Mouse (Mus musculus): ENCODE data around the gene Hira. TPM values are rescaled to one million over a fixed set of nuclear protein-coding genes. Genes with fewer than 3 reads are reported as not detected.

Gene Hira
- polyA plus RNA-seq (2015; fragmentation: Nextera tagmentation; extraction: Ambion mirVana): 5.7 and 6.4 TPM in 2 replicates

DNA sequence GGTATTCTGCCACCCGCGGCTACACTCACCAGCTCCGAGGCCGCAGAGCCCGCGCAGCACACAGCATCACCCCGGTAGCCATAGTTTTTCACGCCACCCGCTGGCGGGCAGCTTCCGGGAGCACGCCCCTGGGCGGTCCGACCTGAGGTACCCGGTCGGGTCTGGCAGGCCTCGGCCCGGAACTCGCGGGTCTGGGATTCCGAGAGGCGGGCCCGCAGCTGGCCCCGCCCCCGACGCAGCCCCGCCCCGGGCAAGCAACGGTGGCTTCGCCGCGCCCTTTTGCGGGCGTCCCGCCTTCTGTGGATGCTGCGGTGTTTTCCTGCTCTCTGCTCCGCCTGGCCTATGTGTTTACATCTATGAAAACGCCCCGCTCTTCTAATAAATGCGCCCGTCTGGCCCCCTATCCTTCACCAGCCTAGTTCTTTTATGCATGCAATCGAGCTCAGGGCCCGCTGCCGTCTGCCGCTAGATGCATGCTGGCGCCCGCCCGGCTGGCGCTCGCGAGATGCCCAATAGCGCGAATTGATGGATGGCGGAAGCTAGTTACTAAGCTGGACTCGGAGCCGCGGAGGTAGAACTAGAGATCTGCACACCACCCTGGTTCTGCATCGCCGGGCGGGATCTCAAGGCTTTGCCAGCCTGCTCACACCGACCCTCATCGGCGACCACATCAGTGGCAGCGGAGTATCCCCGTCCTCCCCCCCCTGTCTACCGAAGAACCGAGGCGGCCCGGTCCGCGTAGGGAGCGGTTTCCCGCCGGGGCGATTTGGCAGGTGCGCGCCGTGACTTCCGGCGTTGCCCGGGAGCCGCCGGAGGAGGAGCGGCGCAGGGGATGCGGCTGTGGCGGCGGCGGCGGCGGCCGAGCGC, at the start of gene Hira, which contains the start of gene Mrpl40:
Gene Hira (plus strand): TSS at position 596 of the 867 bp plus-strand sequence.
Gene Mrpl40 (minus strand): TSS at position 421 of the 867 bp plus-strand sequence.
- H3K9ac ChIP-seq (ENCODE audit: low read length): peak within 1 kb of the TSS; percentile 90
- peak; percentile 97 for ATAC-seq (ENCODE audit: low FRiP score, low TSS enrichment)
- H3K4me2 ChIP-seq (replicated peaks; ENCODE audit: low read depth): peak within 1 kb of the TSS; percentile 90
- no peaks in the 10 kb centered on the region for H3K4me1 ChIP-seq (replicated peaks; ENCODE audit: control insufficient read depth, insufficient read depth)
- peak; percentile 96 for DNase-seq (ENCODE audit: low spot score)
- peak within 1 kb of the TSS; percentile 79 for H3K4me3 ChIP-seq (ENCODE audit: low read depth, low read length)
- no peaks in the 10 kb centered on the region for H3K9me3 ChIP-seq (ENCODE audit: control insufficient read depth, low read length)
- peaks cover 7% of the 10 kb centered on the region for H3K36me3 ChIP-seq (ENCODE audit: control insufficient read depth, insufficient read depth, low read length)
- peak within 1 kb of the TSS; percentile 96 for H3K27ac ChIP-seq (replicated peaks)
- no peaks in the 10 kb centered on the region for H3K27me3 ChIP-seq (ENCODE audit: control insufficient read depth, insufficient read depth, low read length)
- WGBS: under 1% methylated on average over 78 of the region's 93 CpGs
- TF ChIP-seq CTCF (IDR thresholded peaks at IDR 0.05; ENCODE audit: low read depth) (no peak), EP300 (optimal IDR thresholded peaks at IDR 0.05) (peak; percentile 68)

DNA sequence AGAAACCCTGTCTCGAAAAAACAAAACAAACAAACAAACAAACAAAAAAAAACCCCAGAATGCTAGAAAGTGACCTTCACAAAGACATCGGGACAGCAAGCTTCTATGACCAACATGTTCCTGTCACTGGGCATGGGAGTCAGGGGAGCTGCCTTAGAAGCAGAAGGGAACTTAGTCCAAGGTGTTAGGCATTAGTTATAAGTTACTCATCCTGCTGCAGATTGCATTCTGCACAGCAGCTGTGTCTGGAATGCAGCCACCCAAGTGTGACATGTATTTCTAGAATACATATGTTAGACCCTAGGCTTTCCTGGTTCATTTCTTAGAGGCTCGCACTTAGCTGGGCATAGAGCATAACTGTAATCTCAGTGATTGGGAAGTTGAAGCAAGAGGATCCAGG, 48.2 kb upstream of the Hira start:
- no peak for TF ChIP-seq EP300 (optimal IDR thresholded peaks at IDR 0.05)
- TF ChIP-seq CTCF (IDR thresholded peaks at IDR 0.05; ENCODE audit: low read depth): no peak

DNA sequence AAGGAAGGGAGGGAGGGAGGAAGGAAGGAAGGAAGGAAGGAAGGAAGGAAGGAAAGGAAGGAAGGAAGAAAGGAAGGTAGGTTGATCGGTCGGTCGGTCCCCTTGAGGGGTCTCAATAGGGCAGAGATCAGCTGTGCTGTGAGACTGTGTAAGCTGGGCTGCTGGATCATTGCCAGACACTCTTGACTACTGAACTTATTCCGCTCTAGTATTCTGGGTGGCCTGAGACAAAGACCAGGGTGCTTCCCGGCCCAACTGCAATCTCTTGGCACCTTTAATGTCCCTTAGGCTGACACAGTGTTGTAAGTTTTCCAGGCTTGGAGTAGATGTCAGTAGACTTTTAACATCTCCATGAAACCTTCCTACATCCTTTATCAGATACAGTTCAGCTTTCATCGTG, 47.7 kb upstream of the Hira start:
- Histone ChIP-seq H3K27me3 (ENCODE audit: control insufficient read depth, insufficient read depth, low read length) (no peaks in the 10 kb centered on the region), H3K36me3 (ENCODE audit: control insufficient read depth, insufficient read depth, low read length) (peaks cover 36% of the 10 kb centered on the region), H3K27ac (replicated peaks) (no peak overlapping the region), H3K4me2 (replicated peaks; ENCODE audit: low read depth) (no peak overlapping the region), H3K9ac (ENCODE audit: low read length) (no peak overlapping the region), H3K4me1 (replicated peaks; ENCODE audit: control insufficient read depth, insufficient read depth) (no peaks in the 10 kb centered on the region), H3K4me3 (ENCODE audit: low read depth, low read length) (no peak overlapping the region), H3K9me3 (ENCODE audit: control insufficient read depth, low read length) (no peaks in the 10 kb centered on the region)
- no peak for DNase-seq (ENCODE audit: low spot score)
- ATAC-seq (ENCODE audit: low FRiP score, low TSS enrichment): no peak
- 89% methylated on average over 6 of the region's 6 CpGs for WGBS
- TF ChIP-seq EP300 (optimal IDR thresholded peaks at IDR 0.05) (no peak), CTCF (IDR thresholded peaks at IDR 0.05; ENCODE audit: low read depth) (no peak)

More for the DNA sequence above, 48.2 kb upstream of the Hira start:
- H3K27me3 ChIP-seq (ENCODE audit: control insufficient read depth, insufficient read depth, low read length): no peaks in the 10 kb centered on the region
- no peaks in the 10 kb centered on the region for H3K9me3 ChIP-seq (ENCODE audit: control insufficient read depth, low read length)
- H3K4me2 ChIP-seq (replicated peaks; ENCODE audit: low read depth): no peak overlapping the region
- H3K9ac ChIP-seq (ENCODE audit: low read length): no peak overlapping the region
- H3K4me3 ChIP-seq (ENCODE audit: low read depth, low read length): no peak overlapping the region
- ATAC-seq (ENCODE audit: low FRiP score, low TSS enrichment) (no peak), DNase-seq (ENCODE audit: low spot score) (no peak)
- H3K27ac ChIP-seq (replicated peaks): no peak overlapping the region
- no peaks in the 10 kb centered on the region for H3K4me1 ChIP-seq (replicated peaks; ENCODE audit: control insufficient read depth, insufficient read depth)
- WGBS: 85% methylated on average over 3 of the region's 3 CpGs
- peaks cover 35% of the 10 kb centered on the region for H3K36me3 ChIP-seq (ENCODE audit: control insufficient read depth, insufficient read depth, low read length)

DNA sequence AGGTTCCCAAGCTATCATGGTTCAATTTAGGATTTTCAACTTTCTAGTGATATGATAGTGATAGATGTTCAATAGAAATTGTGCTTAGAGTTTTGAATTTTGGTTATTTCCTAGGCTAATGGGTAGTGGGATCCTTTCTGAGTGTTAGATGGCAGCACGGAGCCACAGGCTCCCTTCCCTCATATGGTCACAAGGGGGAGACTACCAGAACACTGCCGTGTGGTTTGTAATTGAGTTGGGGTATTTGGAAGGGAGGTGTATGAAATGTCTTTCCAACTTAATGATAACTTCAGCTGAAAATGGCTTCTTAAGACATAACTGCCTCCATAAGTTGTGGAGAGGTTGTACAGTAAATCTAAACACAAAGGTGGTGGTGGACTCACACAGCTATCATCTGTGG, 43.4 kb upstream of the Hira start:
- DNase-seq (ENCODE audit: low spot score) (no peak), ATAC-seq (ENCODE audit: low FRiP score, low TSS enrichment) (no peak)
- Histone ChIP-seq H3K27ac (replicated peaks) (no peak overlapping the region), H3K27me3 (ENCODE audit: control insufficient read depth, insufficient read depth, low read length) (no peaks in the 10 kb centered on the region), H3K36me3 (ENCODE audit: control insufficient read depth, insufficient read depth, low read length) (peaks cover 18% of the 10 kb centered on the region), H3K9ac (ENCODE audit: low read length) (no peak overlapping the region), H3K4me1 (replicated peaks; ENCODE audit: control insufficient read depth, insufficient read depth) (no peaks in the 10 kb centered on the region), H3K9me3 (ENCODE audit: control insufficient read depth, low read length) (no peaks in the 10 kb centered on the region), H3K4me3 (ENCODE audit: low read depth, low read length) (no peak overlapping the region), H3K4me2 (replicated peaks; ENCODE audit: low read depth) (no peak overlapping the region)
- 72% methylated on average over 2 of the region's 2 CpGs for WGBS
- TF ChIP-seq EP300 (optimal IDR thresholded peaks at IDR 0.05) (no peak), CTCF (IDR thresholded peaks at IDR 0.05; ENCODE audit: low read depth) (peak; percentile 30)

DNA sequence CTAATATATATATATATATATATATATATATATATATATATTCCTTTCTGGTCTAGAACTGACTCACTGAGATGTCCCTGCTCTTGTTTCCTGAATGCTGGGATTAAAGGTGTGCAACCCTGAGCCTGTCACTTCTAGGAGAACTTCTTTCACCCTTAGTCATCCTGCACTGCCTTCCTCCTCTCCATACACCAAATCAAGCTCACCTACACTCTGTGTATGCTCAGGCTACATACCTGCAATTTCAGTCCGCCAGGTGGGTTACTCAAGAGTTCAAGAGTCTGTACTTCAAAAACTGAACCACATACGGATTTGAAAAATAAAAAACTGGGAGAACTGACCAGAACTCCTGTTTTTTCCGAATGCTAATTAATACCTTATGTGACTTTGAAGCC, 40.8 kb upstream of the Hira start:
- no peaks in the 10 kb centered on the region for H3K9me3 ChIP-seq (ENCODE audit: control insufficient read depth, low read length)
- no peak overlapping the region for H3K9ac ChIP-seq (ENCODE audit: low read length)
- H3K36me3 ChIP-seq (ENCODE audit: control insufficient read depth, insufficient read depth, low read length): peaks cover 9% of the 10 kb centered on the region
- 17% methylated on average over 3 of the region's 3 CpGs for WGBS
- TF ChIP-seq EP300 (optimal IDR thresholded peaks at IDR 0.05) (no peak), CTCF (IDR thresholded peaks at IDR 0.05; ENCODE audit: low read depth) (no peak)
- H3K27ac ChIP-seq (replicated peaks): peak overlapping the region; percentile 92
- H3K27me3 ChIP-seq (ENCODE audit: control insufficient read depth, insufficient read depth, low read length): no peaks in the 10 kb centered on the region
- peak overlapping the region; percentile 81 for H3K4me2 ChIP-seq (replicated peaks; ENCODE audit: low read depth)
- ATAC-seq (ENCODE audit: low FRiP score, low TSS enrichment) (peak; percentile 82), DNase-seq (ENCODE audit: low spot score) (no peak)
- H3K4me3 ChIP-seq (ENCODE audit: low read depth, low read length): peak overlapping the region; percentile 88
- no peaks in the 10 kb centered on the region for H3K4me1 ChIP-seq (replicated peaks; ENCODE audit: control insufficient read depth, insufficient read depth)

Data from stomach, postnatal 0 days (tissue).